Mouse (Mus musculus) embryonic facial prominence, embryonic 15.5 days (tissue): ENCODE measurements around the gene Adssl1. TPM values are rescaled to one million over a fixed set of nuclear protein-coding genes. Genes with fewer than 3 reads are reported as not detected.

Experiments
- ATAC-seq: fragments of 200-750 bp; cut with Nextera tagmentation; 2 replicates; pipeline ENCODE4 v1.8.0; 2017; ENCODE audit warnings: low read depth, moderate TSS enrichment; ENCODE audit not compliant: insufficient number of reproducible peaks, low FRiP score, low TSS enrichment
- H3K27ac ChIP-seq: fragments of 300-500 bp; sonication (generic); replicated peaks from 2 replicates; pipeline ENCODE4 v1.5.1; 2015; ENCODE audit warnings: mild to moderate bottlenecking, inconsistent platforms
- H3K27me3 ChIP-seq: fragments of 300-500 bp; sonication (generic); 2 replicates; pipeline ENCODE4 v1.6.1; 2015; ENCODE audit warnings: inconsistent platforms
- H3K36me3 ChIP-seq: fragments of 300-500 bp; sonication (generic); 2 replicates; pipeline ENCODE4 v1.6.1; 2015; ENCODE audit warnings: mild to moderate bottlenecking, inconsistent platforms
- H3K4me1 ChIP-seq: fragments of 300-500 bp; sonication (generic); 2 replicates; pipeline ENCODE4 v1.6.1; 2015; ENCODE audit warnings: inconsistent platforms
- H3K4me2 ChIP-seq: fragments of 300-500 bp; sonication (generic); replicated peaks from 2 replicates; pipeline ENCODE4 v1.6.1; 2015; ENCODE audit warnings: mild to moderate bottlenecking, inconsistent platforms
- H3K4me3 ChIP-seq: fragments of 300-500 bp; sonication (generic); replicated peaks from 2 replicates; pipeline ENCODE4 v1.5.1; 2015; ENCODE audit warnings: mild to moderate bottlenecking, inconsistent platforms
- H3K9ac ChIP-seq: fragments of 300-500 bp; sonication (generic); 2 replicates; pipeline ENCODE4 v1.6.1; 2015; ENCODE audit warnings: inconsistent platforms
- H3K9me3 ChIP-seq: fragments of 300-500 bp; sonication (generic); replicated peaks from 2 replicates; pipeline ENCODE4 v1.6.1; 2016; ENCODE audit warnings: inconsistent platforms
- WGBS: fragments of 180-500 bp; shearing (Covaris S2); methylation state at CpG from one replicate; pipeline ENCODE4 v1.1.7; 2015; 5-methylcytosine and 5-hydroxymethylcytosine counted together
- polyA plus RNA-seq: library from polyadenylated mRNA; unstranded; fragments of >200 nt; fragmentation: Nextera tagmentation; extraction: Ambion mirVana; gene quantifications from 2 replicates; pipeline ENCODE4 v1.2.1, GENCODE M21; 2015

The Adssl1 gene
- polyA plus RNA-seq, result 12.4 and 17.5 TPM in 2 replicates

- H3K9ac ChIP-seq, result peak within 1 kb of the TSS; percentile 26; the same call in 1 of the 2 replicates
- H3K36me3 ChIP-seq, result no peaks in the 10 kb centered on the region
- peak; percentile 35; the same call in 1 of the 2 replicates for ATAC-seq
- H3K27me3 ChIP-seq, result peaks cover 26% of the 10 kb centered on the region
- no peak within 1 kb of the TSS; the same call in 1 of the 2 replicates for H3K27ac ChIP-seq
- peak within 1 kb of the TSS; percentile 45 for H3K4me3 ChIP-seq
- peak within 1 kb of the TSS; percentile 82 for H3K4me2 ChIP-seq
- WGBS, result under 1% methylated on average over 56 of the region's 56 CpGs
- no peaks in the 10 kb centered on the region for H3K9me3 ChIP-seq
- peaks cover 35% of the 10 kb centered on the region for H3K4me1 ChIP-seq
These were observed at the start of gene Adssl1 for GRCm38 (mm10) chr12:112619686-112620353. Gene Adssl1, plus strand, starts transcription at chr12:112620045.

DNA sequence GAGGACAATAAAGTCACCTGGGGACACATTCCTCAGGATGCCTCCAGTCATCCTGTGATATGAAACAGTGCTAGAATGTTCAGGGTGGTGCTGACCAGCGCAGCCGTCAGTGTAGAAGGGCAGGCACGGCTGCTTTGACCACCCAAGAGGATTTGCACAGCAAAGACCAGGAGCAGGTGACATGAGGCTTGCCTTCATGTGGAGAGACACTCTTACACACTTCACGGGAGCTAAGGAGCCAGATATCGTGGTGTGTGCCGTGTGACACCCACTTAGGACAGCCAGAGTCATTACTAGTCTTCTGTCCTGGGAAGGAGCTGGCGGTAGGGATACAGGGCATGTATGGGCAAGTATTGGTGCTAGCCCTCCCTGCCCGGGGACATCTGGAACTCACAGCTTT is 49.7 kb upstream of the Adssl1 start:
- Histone ChIP-seq H3K4me2 (no peak overlapping the region), H3K4me1 (no peaks in the 10 kb centered on the region), H3K9ac (no peak overlapping the region), H3K27me3 (no peaks in the 10 kb centered on the region), H3K27ac (no peak overlapping the region), H3K36me3 (no peaks in the 10 kb centered on the region), H3K9me3 (no peaks in the 10 kb centered on the region), H3K4me3 (no peak overlapping the region)
- ATAC-seq, result no peak
- 77% methylated on average over 8 of the region's 8 CpGs for WGBS

DNA sequence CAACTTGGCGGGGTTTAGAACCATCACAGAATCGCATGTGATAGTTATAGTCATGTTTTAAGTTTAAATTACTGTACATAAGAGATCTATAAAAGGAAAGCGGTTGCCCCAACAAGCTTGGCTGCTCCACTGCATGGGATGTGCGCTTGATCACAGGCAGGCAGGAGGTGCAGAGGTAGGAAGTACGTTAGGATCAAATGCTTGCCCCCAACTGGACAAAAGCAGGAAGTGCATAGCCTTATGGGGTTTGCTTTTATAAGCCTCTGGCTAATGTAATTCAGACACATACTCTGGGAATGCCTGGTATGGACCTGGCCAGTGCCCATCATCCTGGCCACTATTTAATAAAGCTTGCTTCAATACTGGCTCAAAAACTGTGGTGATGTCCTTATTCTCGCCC is 48.8 kb upstream of the Adssl1 start:
- H3K4me1 ChIP-seq, result peaks cover 6% of the 10 kb centered on the region
- no peak overlapping the region for H3K9ac ChIP-seq
- no peaks in the 10 kb centered on the region for H3K36me3 ChIP-seq
- 70% methylated on average over 6 of the region's 6 CpGs for WGBS
- no peak overlapping the region for H3K4me2 ChIP-seq
- no peak overlapping the region for H3K27ac ChIP-seq
- no peaks in the 10 kb centered on the region for H3K27me3 ChIP-seq
- H3K4me3 ChIP-seq, result no peak overlapping the region
- ATAC-seq, result no peak
- H3K9me3 ChIP-seq, result no peaks in the 10 kb centered on the region

DNA sequence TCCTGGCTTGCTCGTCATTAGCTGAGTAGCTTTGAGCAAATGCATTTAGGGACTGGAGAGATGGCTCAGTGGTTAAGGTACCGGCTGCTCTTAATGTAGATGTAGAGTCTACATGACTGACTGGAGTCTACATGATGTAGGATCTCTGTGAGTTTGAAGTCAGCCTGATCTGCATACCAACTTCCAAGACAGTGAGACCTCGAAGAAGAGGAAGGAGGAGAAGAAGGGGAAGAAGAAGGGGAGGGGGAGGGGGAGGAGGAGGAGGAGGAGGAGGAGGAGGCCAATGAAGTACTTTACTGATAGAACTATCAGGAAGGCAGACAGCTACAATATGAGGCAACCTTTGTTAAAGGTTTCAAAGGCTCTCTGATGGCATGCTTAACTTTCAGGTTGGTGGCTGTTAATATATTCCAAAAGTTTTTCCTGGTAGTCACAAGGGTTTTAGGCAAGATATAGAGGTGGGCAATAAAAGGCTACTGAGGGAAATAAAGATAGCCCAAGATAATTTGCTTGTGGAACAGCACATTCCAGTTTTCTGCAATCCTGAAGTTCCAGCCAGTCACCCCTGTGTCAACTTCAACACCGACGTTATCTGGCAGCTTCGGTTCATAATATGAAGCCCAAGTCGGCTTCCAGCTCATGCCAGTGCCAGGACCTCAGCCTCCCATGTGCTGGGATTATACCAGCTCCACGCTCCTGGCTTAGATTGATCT is 44.4 kb upstream of the Adssl1 start:
- H3K27ac ChIP-seq, result peak overlapping the region; percentile 75
- H3K9ac ChIP-seq, result no peak overlapping the region

DNA sequence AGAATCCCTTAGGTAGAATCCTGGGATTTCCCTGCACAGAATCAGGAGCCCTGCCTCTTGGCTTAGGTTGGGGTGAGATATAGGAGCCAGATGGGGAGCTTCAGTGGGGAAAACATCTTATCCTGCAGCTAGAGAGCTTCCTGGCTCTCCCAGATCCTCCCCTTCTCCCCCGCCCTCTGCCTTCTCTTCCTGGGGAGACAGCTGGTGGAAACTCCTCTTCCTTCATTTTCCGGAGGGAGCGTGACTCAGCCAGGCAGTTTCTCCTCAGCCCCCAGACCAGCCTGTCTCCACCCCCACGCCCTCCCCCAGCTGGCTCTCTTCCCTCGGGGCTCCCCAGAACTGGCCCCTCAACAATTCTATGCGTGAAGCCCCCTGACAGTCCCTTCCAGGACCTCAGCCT is 43.5 kb upstream of the Adssl1 start:
- Histone ChIP-seq H3K36me3 (no peaks in the 10 kb centered on the region), H3K4me2 (peak overlapping the region; percentile 15), H3K27me3 (no peaks in the 10 kb centered on the region), H3K27ac (peak overlapping the region; percentile 75), H3K4me3 (no peak overlapping the region), H3K9ac (no peak overlapping the region), H3K4me1 (peaks cover 45% of the 10 kb centered on the region), H3K9me3 (no peaks in the 10 kb centered on the region)
- WGBS, result 8% methylated on average over 6 of the region's 6 CpGs
- ATAC-seq, result peak; percentile 52; the same call in 1 of the 2 replicates

More for the DNA sequence above, 44.4 kb upstream of the Adssl1 start:
- H3K4me3 ChIP-seq, result no peak overlapping the region
- no peaks in the 10 kb centered on the region for H3K36me3 ChIP-seq
- no peak for ATAC-seq
- no peaks in the 10 kb centered on the region for H3K9me3 ChIP-seq
- H3K27me3 ChIP-seq, result no peaks in the 10 kb centered on the region
- H3K4me2 ChIP-seq, result no peak overlapping the region
- 67% methylated on average over 8 of the region's 8 CpGs for WGBS
- H3K4me1 ChIP-seq, result peaks cover 45% of the 10 kb centered on the region

DNA sequence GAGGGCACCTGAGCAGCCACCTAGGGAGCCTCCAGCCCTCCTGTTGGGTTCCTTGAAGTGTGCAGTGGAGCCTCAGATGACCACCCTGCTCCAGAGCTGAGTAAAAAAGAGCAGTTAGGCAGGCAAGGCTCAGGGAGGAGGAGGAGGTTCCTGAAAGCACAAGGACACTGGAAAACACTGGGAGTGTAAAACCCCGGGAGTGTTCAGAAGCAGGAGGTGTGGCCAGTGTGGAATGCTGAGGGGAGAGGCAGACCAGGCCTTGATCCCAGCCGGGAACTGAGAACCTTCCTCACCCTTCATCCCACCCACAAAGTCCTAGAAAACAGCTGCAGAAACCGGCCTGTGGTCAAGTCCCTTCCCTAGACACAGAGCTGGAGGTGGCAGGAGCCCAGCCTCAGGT is 43.1 kb upstream of the Adssl1 start:
- Histone ChIP-seq H3K36me3 (no peaks in the 10 kb centered on the region), H3K4me2 (peak overlapping the region; percentile 15), H3K4me3 (no peak overlapping the region), H3K4me1 (peaks cover 45% of the 10 kb centered on the region), H3K27ac (peak overlapping the region; percentile 75), H3K9ac (no peak overlapping the region), H3K27me3 (no peaks in the 10 kb centered on the region), H3K9me3 (no peaks in the 10 kb centered on the region)
- 5% methylated on average over 3 of the region's 3 CpGs for WGBS
- ATAC-seq, result peak; percentile 51

- WGBS, result 70% methylated on average over 6 of the region's 6 CpGs
- no peak overlapping the region for H3K4me3 ChIP-seq
- H3K9ac ChIP-seq, result no peak overlapping the region
- peaks cover 45% of the 10 kb centered on the region for H3K4me1 ChIP-seq
- peak overlapping the region; percentile 25 for H3K27ac ChIP-seq
- ATAC-seq, result no peak; the same call in 1 of the 2 replicates
- H3K27me3 ChIP-seq, result no peaks in the 10 kb centered on the region
- H3K36me3 ChIP-seq, result no peaks in the 10 kb centered on the region
- no peaks in the 10 kb centered on the region for H3K9me3 ChIP-seq
- H3K4me2 ChIP-seq, result no peak overlapping the region
These were observed 41.4 kb upstream of the Adssl1 start for GRCm38 (mm10) chr12:112578296-112579090.

GRCm38 (mm10) chr12:112579430-112579829 is 40.4 kb upstream of the Adssl1 start:
- H3K27me3 ChIP-seq, result no peaks in the 10 kb centered on the region
- H3K4me2 ChIP-seq, result no peak overlapping the region
- H3K4me1 ChIP-seq, result peaks cover 45% of the 10 kb centered on the region
- WGBS, result 33% methylated on average over 5 of the region's 5 CpGs
- no peaks in the 10 kb centered on the region for H3K36me3 ChIP-seq
- no peak overlapping the region for H3K9ac ChIP-seq
- no peak for ATAC-seq
- 0 out of 2 replicates have a peak overlapping the region, but pooled peaks have one; percentile 13 for H3K27ac ChIP-seq
- no peaks in the 10 kb centered on the region for H3K9me3 ChIP-seq
- H3K4me3 ChIP-seq, result no peak overlapping the region

DNA sequence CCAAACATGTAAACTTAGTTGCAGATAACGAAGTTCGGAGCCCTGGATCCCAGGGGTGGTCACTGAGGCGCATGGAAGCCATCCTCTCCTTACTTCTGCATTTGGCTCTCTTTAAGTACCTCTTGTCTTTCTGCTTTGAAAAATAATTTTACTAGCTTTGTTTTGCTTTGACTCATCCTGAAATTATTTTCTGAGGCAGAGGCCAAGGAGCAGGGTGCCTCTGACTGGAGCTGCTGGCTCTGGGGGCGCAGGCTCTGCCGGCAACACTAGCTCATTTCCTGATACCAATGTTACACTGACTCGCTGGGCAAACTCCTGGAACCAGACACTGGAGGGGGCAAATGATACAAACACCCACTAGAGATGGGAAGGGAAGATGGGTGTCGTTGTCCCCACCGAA is 39.9 kb upstream of the Adssl1 start:
- no peak for ATAC-seq
- no peaks in the 10 kb centered on the region for H3K27me3 ChIP-seq
- no peak overlapping the region for H3K27ac ChIP-seq
- H3K4me2 ChIP-seq, result no peak overlapping the region
- H3K4me1 ChIP-seq, result peaks cover 45% of the 10 kb centered on the region
- no peaks in the 10 kb centered on the region for H3K9me3 ChIP-seq
- H3K9ac ChIP-seq, result no peak overlapping the region
- H3K36me3 ChIP-seq, result no peaks in the 10 kb centered on the region
- H3K4me3 ChIP-seq, result no peak overlapping the region
- 72% methylated on average over 8 of the region's 8 CpGs for WGBS

DNA sequence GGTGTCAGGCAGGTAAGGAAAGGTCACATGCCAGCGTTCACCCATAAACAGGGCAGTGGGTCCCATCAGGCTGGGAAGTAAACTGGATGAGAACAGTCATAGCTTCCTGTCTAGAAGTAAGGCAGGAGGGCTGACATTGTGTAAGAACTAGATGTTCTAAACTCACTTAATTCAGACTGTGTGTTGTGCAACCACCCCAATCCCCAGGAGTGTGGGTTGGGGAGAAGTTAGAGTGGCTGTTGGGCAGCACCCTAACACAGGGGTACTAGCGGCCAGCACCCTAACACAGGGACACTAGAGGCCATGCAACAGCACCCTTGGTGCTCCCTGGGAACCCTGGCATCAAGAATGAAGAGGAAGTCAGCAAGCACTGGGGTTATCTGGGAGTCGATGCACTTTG is 38.7 kb upstream of the Adssl1 start:
- Histone ChIP-seq H3K27ac (no peak overlapping the region), H3K4me1 (peaks cover 40% of the 10 kb centered on the region), H3K9ac (no peak overlapping the region), H3K27me3 (no peaks in the 10 kb centered on the region), H3K36me3 (no peaks in the 10 kb centered on the region), H3K4me3 (no peak overlapping the region), H3K4me2 (no peak overlapping the region), H3K9me3 (no peaks in the 10 kb centered on the region)
- ATAC-seq, result no peak
- WGBS, result 84% methylated on average over 3 of the region's 3 CpGs

- Histone ChIP-seq H3K27ac (no peak overlapping the region), H3K4me2 (no peak overlapping the region), H3K9ac (no peak overlapping the region), H3K4me3 (no peak overlapping the region), H3K27me3 (no peaks in the 10 kb centered on the region), H3K9me3 (no peaks in the 10 kb centered on the region), H3K36me3 (no peaks in the 10 kb centered on the region), H3K4me1 (peaks cover 38% of the 10 kb centered on the region)
- ATAC-seq, result no peak
- WGBS, result 66% methylated on average over 7 of the region's 7 CpGs
These were observed 34.9 kb upstream of the Adssl1 start for GRCm38 (mm10) chr12:112584954-112585353.
